Mouse (Mus musculus): ENCODE data around the gene C130074G19Rik.

- peak; percentile 54; the same call in 1 of the 2 replicates for TF ChIP-seq CTCF (IDR thresholded peaks at IDR 0.05; ENCODE audit: low read depth)
- no peak for TF ChIP-seq EP300 (IDR thresholded peaks at IDR 0.05; ENCODE audit: low read depth)
These were observed 35.3 kb upstream of the C130074G19Rik start for GRCm38 (mm10) chr1:184918227-184918888.

Measured in liver, embryonic 14.5 days (tissue).